Comparison of ENCODE assay signal across 22 mouse cellular contexts in genomic region chr11:54224475-54224986, GRCm38 (mm10). TPM values are rescaled to one million over a fixed set of nuclear protein-coding genes. Genes with fewer than 3 reads are reported as not detected.
"Had no signal": no experiment of that assay in that cellular context is flagged by ENCODE, and none has a peak within 500 bp of the region (broad histone marks: within the 10 kb centered on the region; RNA-seq: fewer than 3 reads in every experiment).

No protein-coding gene starts in this region.

- DNase-seq: kidney, adult 8-10 months; kidney, postnatal 25 days; layer of hippocampus, postnatal 36 days; lung, embryonic 14.5 days; lung, postnatal 10 days; right cerebral cortex, adult 18-20 months; right cerebral cortex, postnatal 25 days; thymus, adult 2 months; thymus, postnatal 25 days had no signal

- H3K36me3 ChIP-seq: limb, embryonic 15.5 days; liver, embryonic 12.5 days had no signal

- H3K27me3 ChIP-seq: limb, embryonic 15.5 days had no signal

- H3K9ac ChIP-seq: limb, embryonic 15.5 days; liver, embryonic 12.5 days; lung, embryonic 14.5 days had no signal

- H3K4me2 ChIP-seq: limb, embryonic 15.5 days; liver, embryonic 12.5 days; lung, embryonic 14.5 days; midbrain, embryonic 11.5 days had no signal

- H3K4me1 ChIP-seq: limb, embryonic 15.5 days; liver, embryonic 12.5 days had no signal

- H3K27ac ChIP-seq: limb, embryonic 15.5 days; liver, embryonic 12.5 days; macrophage had no signal

- H3K9me3 ChIP-seq: limb, embryonic 15.5 days; liver, embryonic 12.5 days had no signal

- H3K4me3 ChIP-seq: limb, embryonic 15.5 days; liver, embryonic 12.5 days had no signal

- ATAC-seq: liver, embryonic 12.5 days; midbrain, embryonic 16.5 days had no signal

RNA-seq across cellular contexts. Expression of gene Csf2, which starts 24.9 kb away (rescaled TPM):
- total RNA-seq: layer of hippocampus, postnatal 36 days; left cerebral cortex, adult 8-10 months; left cerebral cortex, postnatal 25 days had no signal
- polyA plus RNA-seq: kidney, embryonic 16.5 days; limb, embryonic 11.5 days; limb, embryonic 15.5 days; liver, embryonic 12.5 days; liver, embryonic 16.5 days; macrophage; midbrain, embryonic 11.5 days; midbrain, embryonic 16.5 days; neural tube, embryonic 14.5 days; stomach, embryonic 14.5 days; urinary bladder, adult 2 months had no signal

RNA-seq across cellular contexts. Expression of gene Il3, which starts 42.5 kb away (rescaled TPM):
- total RNA-seq: layer of hippocampus, postnatal 36 days; left cerebral cortex, adult 8-10 months; left cerebral cortex, postnatal 25 days had no signal
- polyA plus RNA-seq: kidney, embryonic 16.5 days; limb, embryonic 11.5 days; limb, embryonic 15.5 days; liver, embryonic 12.5 days; liver, embryonic 16.5 days; lung, embryonic 14.5 days; macrophage; midbrain, embryonic 11.5 days; midbrain, embryonic 16.5 days; neural tube, embryonic 14.5 days; stomach, embryonic 14.5 days; thymus, adult 2 months; urinary bladder, adult 2 months had no signal
